Mouse (Mus musculus): ENCODE results near the gene Agap1.

The Agap1 gene

GRCm38 (mm10) chr1:89899036-89899435 lies 444.4 kb downstream of the Agap1 start:
- no peak for DNase-seq (ENCODE audit: low spot score in 2 of 2)

GRCm38 (mm10) chr1:89899761-89900445 lies 445.3 kb downstream of the Agap1 start:
- no peak for DNase-seq (ENCODE audit: low spot score in 2 of 2)

GRCm38 (mm10) chr1:89901381-89901780 lies 446.8 kb downstream of the Agap1 start:
- DNase-seq (ENCODE audit: low spot score in 2 of 2): no peak

- no peak for DNase-seq (ENCODE audit: low spot score in 2 of 2)
These were observed 447.6 kb downstream of the Agap1 start for GRCm38 (mm10) chr1:89902236-89902635.

GRCm38 (mm10) chr1:89902641-89903040 lies 448.0 kb downstream of the Agap1 start:
- DNase-seq (ENCODE audit: low spot score in 2 of 2): no peak

- no peak for DNase-seq (ENCODE audit: low spot score in 2 of 2)
These were observed 455.2 kb downstream of the Agap1 start for GRCm38 (mm10) chr1:89909796-89910195.

- DNase-seq (ENCODE audit: low spot score in 2 of 2): no peak
These were observed 457.8 kb downstream of the Agap1 start for GRCm38 (mm10) chr1:89912392-89912791.

GRCm38 (mm10) chr1:89913611-89914010 lies 459.0 kb downstream of the Agap1 start:
- no peak for DNase-seq (ENCODE audit: low spot score in 2 of 2)

- DNase-seq (ENCODE audit: low spot score in 2 of 2): no peak
These were observed 463.5 kb downstream of the Agap1 start for GRCm38 (mm10) chr1:89918111-89918510.

- DNase-seq (ENCODE audit: low spot score in 2 of 2): no peak
These were observed 464.6 kb downstream of the Agap1 start for GRCm38 (mm10) chr1:89919206-89919605.

GRCm38 (mm10) chr1:89921806-89922205 lies 467.2 kb downstream of the Agap1 start:
- DNase-seq (ENCODE audit: low spot score in 2 of 2): no peak

GRCm38 (mm10) chr1:89922282-89922681 lies 467.7 kb downstream of the Agap1 start:
- no peak for DNase-seq (ENCODE audit: low spot score in 2 of 2)

- no peak for DNase-seq (ENCODE audit: low spot score in 2 of 2)
These were observed 468.5 kb downstream of the Agap1 start for GRCm38 (mm10) chr1:89922883-89923641.

- no peak for DNase-seq (ENCODE audit: low spot score in 2 of 2)
These were observed 469.0 kb downstream of the Agap1 start for GRCm38 (mm10) chr1:89923642-89924020.

- DNase-seq (ENCODE audit: low spot score in 2 of 2): no peak
These were observed 471.0 kb downstream of the Agap1 start for GRCm38 (mm10) chr1:89925501-89926190.

GRCm38 (mm10) chr1:89926583-89927060 lies 472.0 kb downstream of the Agap1 start:
- DNase-seq (ENCODE audit: low spot score in 2 of 2): no peak

- DNase-seq (ENCODE audit: low spot score in 2 of 2): no peak
These were observed 472.6 kb downstream of the Agap1 start for GRCm38 (mm10) chr1:89927061-89927661.

GRCm38 (mm10) chr1:89928676-89929075 lies 474.1 kb downstream of the Agap1 start:
- DNase-seq (ENCODE audit: low spot score in 2 of 2): no peak

- DNase-seq (ENCODE audit: low spot score in 2 of 2): no peak
These were observed 474.6 kb downstream of the Agap1 start for GRCm38 (mm10) chr1:89929181-89929580.

- no peak for DNase-seq (ENCODE audit: low spot score in 2 of 2)
These were observed 475.3 kb downstream of the Agap1 start for GRCm38 (mm10) chr1:89929721-89930505.

GRCm38 (mm10) chr1:89930551-89930950 lies 475.9 kb downstream of the Agap1 start:
- no peak for DNase-seq (ENCODE audit: low spot score in 2 of 2)

All from heart, adult 9 months (tissue).